Mouse (Mus musculus) stomach, postnatal 0 days (tissue): ENCODE measurements around the gene Btbd2.

Experiments
- CTCF ChIP-seq: IDR thresholded peaks from 2 replicates; pipeline ENCODE4 v1.5.1; 2016; ENCODE audit warnings: antibody characterized with exemption, low read depth, mild to moderate bottlenecking, moderate library complexity
- EP300 ChIP-seq: optimal IDR thresholded peaks from 2 replicates; pipeline ENCODE3; 2016; ENCODE audit warnings: antibody characterized with exemption

DNA sequence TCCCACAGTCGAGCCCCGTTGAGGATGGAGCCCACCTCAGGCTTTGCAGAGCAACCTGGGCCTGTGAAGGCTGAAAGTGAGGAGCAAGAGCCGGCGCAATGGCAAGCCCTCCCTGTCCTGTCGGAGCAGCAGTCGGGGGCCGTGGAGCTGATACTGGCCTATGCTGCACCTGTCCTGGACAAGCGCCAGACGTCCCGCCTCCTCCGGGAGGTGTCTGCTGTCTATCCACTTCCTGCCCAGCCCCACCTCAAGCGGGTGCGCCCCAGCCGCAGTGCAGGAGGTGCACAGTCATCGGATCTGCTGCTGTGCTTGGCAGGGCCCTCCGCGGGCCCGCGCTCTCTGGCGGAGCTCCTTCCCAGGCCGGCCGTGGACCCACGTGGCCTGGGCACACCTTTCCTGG, 50.6 kb downstream of the Btbd2 start:
- TF ChIP-seq CTCF, result no peak
- no peak for TF ChIP-seq EP300
